Mouse (Mus musculus) layer of hippocampus, adult 9-11 months (tissue): Measurements from ENCODE around the gene Ifng.

Source experiments
- DNase-seq: peaks from one replicate; pipeline ENCODE4 v3.0.0; 2022

The Ifng gene

GRCm38 (mm10) chr10:118480793-118481192 lies 39.9 kb downstream of the Ifng start:
- no peak for DNase-seq

GRCm38 (mm10) chr10:118494109-118494508 lies 53.3 kb downstream of the Ifng start:
- DNase-seq, result no peak

GRCm38 (mm10) chr10:118495362-118495761 lies 54.5 kb downstream of the Ifng start:
- no peak for DNase-seq
